ENCODE assay signal across 10 mouse cellular contexts in genomic region chr19:22596715-22597114, GRCm38 (mm10).
A peak's percentile ranks its signal among the peaks of the same experiment; 100 is the strongest.
DNase-seq lines count a peak whose midpoint lies in the region; ATAC-seq lines count a peak whose summit lies in the region.
"Had no signal": no experiment of that assay in that cellular context is flagged by ENCODE, and none has a peak within 500 bp of the region (broad histone marks: within the 10 kb centered on the region; RNA-seq: fewer than 3 reads in every experiment).

No protein-coding gene starts in this region.

- intact Hi-C loops in left cerebral cortex, postnatal 10 days (cut with DNase I) = no loop called here

- H3K27me3 ChIP-seq in hindbrain, embryonic 10.5 days (ENCODE audit: insufficient read depth, poor library complexity, severe bottlenecking) = 0 out of 2 replicates have a peak, but pooled peaks cover 4% of the 10 kb centered on the region
- no peaks in the 10 kb centered on the region for H3K27me3 ChIP-seq in intestine, embryonic 16.5 days (replicated peaks; ENCODE audit: control insufficient read depth, insufficient read depth, low read length)
- H3K27me3 ChIP-seq: stomach, embryonic 15.5 days had no signal

- H3K4me3 ChIP-seq in hindbrain, embryonic 10.5 days = no peak overlapping the region
- no peak overlapping the region for H3K4me3 ChIP-seq in intestine, embryonic 16.5 days (ENCODE audit: low read length)
- H3K4me3 ChIP-seq: stomach, embryonic 15.5 days had no signal

- H3K9me3 ChIP-seq in hindbrain, embryonic 10.5 days = no peaks in the 10 kb centered on the region
- no peaks in the 10 kb centered on the region for H3K9me3 ChIP-seq in intestine, embryonic 16.5 days (ENCODE audit: control insufficient read depth, low read length)
- H3K9me3 ChIP-seq: stomach, embryonic 15.5 days had no signal

- H3K27ac ChIP-seq in hindbrain, embryonic 10.5 days = no peak overlapping the region
- H3K27ac ChIP-seq in intestine, embryonic 16.5 days (ENCODE audit: low read length) = no peak overlapping the region
- H3K27ac ChIP-seq: stomach, embryonic 15.5 days had no signal

- WGBS in hindbrain, embryonic 10.5 days = 65% methylated on average over 3 of the region's 3 CpGs
- 35% methylated on average over 3 of the region's 3 CpGs for WGBS in intestine, embryonic 16.5 days

- no peak overlapping the region for H3K4me2 ChIP-seq in intestine, embryonic 16.5 days (ENCODE audit: low read depth, low read length)
- H3K4me2 ChIP-seq: stomach, embryonic 15.5 days had no signal

- ATAC-seq in intestine, embryonic 16.5 days = no peak

- peak; percentile 35 for DNase-seq in cerebellum, adult 8-10 months
- DNase-seq in cerebellum, postnatal 4 days (ENCODE audit: low spot score in 2 of 2) = no peak
- DNase-seq in right cerebral cortex, adult 18-20 months = peak; percentile 83
- no peak for DNase-seq in right cerebral cortex, postnatal 4 days
- DNase-seq in left cerebral cortex, postnatal 10 days (ENCODE audit: extremely low spot score in 1 of 2, low spot score in 2 of 2) = peak; percentile 23 to 34
- no peak for DNase-seq in urinary bladder, postnatal 4 days (ENCODE audit: low spot score in 2 of 2)
- DNase-seq in hindbrain, embryonic 10.5 days (ENCODE audit: low spot score) = no peak
- DNase-seq: liver had no signal

- H3K36me3 ChIP-seq in hindbrain, embryonic 10.5 days = no peaks in the 10 kb centered on the region
- H3K36me3 ChIP-seq in intestine, embryonic 16.5 days (ENCODE audit: control insufficient read depth, insufficient read depth, low read length) = no peaks in the 10 kb centered on the region
- H3K36me3 ChIP-seq: stomach, embryonic 15.5 days had no signal

- H3K4me1 ChIP-seq in hindbrain, embryonic 10.5 days (replicated peaks) = no peaks in the 10 kb centered on the region
- no peaks in the 10 kb centered on the region for H3K4me1 ChIP-seq in intestine, embryonic 16.5 days (ENCODE audit: control insufficient read depth, insufficient read depth, low read length)
- H3K4me1 ChIP-seq: stomach, embryonic 15.5 days had no signal

- H3K9ac ChIP-seq in intestine, embryonic 16.5 days (ENCODE audit: low read depth, low read length) = no peak overlapping the region
- H3K9ac ChIP-seq: stomach, embryonic 15.5 days had no signal

Comparison
In these comparisons a context has a peak if more than half of its experiments do, and no peak if none do; other contexts are left out.
1. DNase-seq: peak in cerebellum, adult 8-10 months (single experiment), right cerebral cortex, adult 18-20 months (single experiment) and left cerebral cortex, postnatal 10 days (2 of 2); none in cerebellum, postnatal 4 days (0 of 2), right cerebral cortex, postnatal 4 days (single experiment), urinary bladder, postnatal 4 days (0 of 2) and hindbrain, embryonic 10.5 days (single experiment).